Mouse (Mus musculus): ENCODE measurements around the gene Eif4g3.

Gene Eif4g3

GRCm38 (mm10) chr4:138172686-138173085, 179.9 kb downstream of the Eif4g3 start:
- no peak for DNase-seq

- no peak for DNase-seq
These were observed 186.6 kb downstream of the Eif4g3 start for GRCm38 (mm10) chr4:138179391-138179790.

- no peak for DNase-seq
These were observed 187.9 kb downstream of the Eif4g3 start for GRCm38 (mm10) chr4:138180719-138181118.

GRCm38 (mm10) chr4:138184056-138184455, 191.2 kb downstream of the Eif4g3 start:
- no peak for DNase-seq

GRCm38 (mm10) chr4:138184573-138184981, 191.8 kb downstream of the Eif4g3 start:
- DNase-seq: no peak

- no peak for DNase-seq
These were observed 193.1 kb downstream of the Eif4g3 start for GRCm38 (mm10) chr4:138185961-138186360.

- no peak for DNase-seq
These were observed 195.2 kb downstream of the Eif4g3 start for GRCm38 (mm10) chr4:138187995-138188394.

GRCm38 (mm10) chr4:138192561-138192960, 199.7 kb downstream of the Eif4g3 start:
- no peak for DNase-seq

- no peak for DNase-seq
These were observed 207.9 kb downstream of the Eif4g3 start for GRCm38 (mm10) chr4:138200769-138201168.

GRCm38 (mm10) chr4:138201696-138202095, 208.9 kb downstream of the Eif4g3 start:
- DNase-seq: no peak

- DNase-seq: no peak
These were observed 217.3 kb downstream of the Eif4g3 start for GRCm38 (mm10) chr4:138210116-138210515.

- DNase-seq: no peak
These were observed 221.0 kb downstream of the Eif4g3 start for GRCm38 (mm10) chr4:138213861-138214260.

GRCm38 (mm10) chr4:138215671-138216199, 222.9 kb downstream of the Eif4g3 start:
- no peak for DNase-seq

GRCm38 (mm10) chr4:138216200-138216890, 223.5 kb downstream of the Eif4g3 start, which contains the start of gene Hp1bp3:
Hp1bp3 (plus strand) TSS chr4:138216296.
- DNase-seq: peak; percentile 88

- peak; percentile 99 for DNase-seq
These were observed 224.1 kb downstream of the Eif4g3 start for GRCm38 (mm10) chr4:138216891-138217392.

- peak; percentile 61 for DNase-seq
These were observed 224.6 kb downstream of the Eif4g3 start for GRCm38 (mm10) chr4:138217441-138217840.

GRCm38 (mm10) chr4:138217951-138218685, 225.3 kb downstream of the Eif4g3 start:
- no peak for DNase-seq

- no peak for DNase-seq
These were observed 226.5 kb downstream of the Eif4g3 start for GRCm38 (mm10) chr4:138219331-138219730.

- DNase-seq: no peak
These were observed 227.9 kb downstream of the Eif4g3 start for GRCm38 (mm10) chr4:138220761-138221160.

GRCm38 (mm10) chr4:138221406-138221805, 228.6 kb downstream of the Eif4g3 start:
- no peak for DNase-seq

GRCm38 (mm10) chr4:138222396-138222795, 229.6 kb downstream of the Eif4g3 start:
- peak; percentile 55 for DNase-seq

GRCm38 (mm10) chr4:138223623-138224022, 230.8 kb downstream of the Eif4g3 start:
- no peak for DNase-seq

GRCm38 (mm10) chr4:138246756-138247665, 254.2 kb downstream of the Eif4g3 start:
- no peak for DNase-seq
